Mouse (Mus musculus) adipose tissue, adult 10 weeks (tissue): Measurements from ENCODE around the gene Rnf128. TPM values are rescaled to one million over a fixed set of nuclear protein-coding genes. Genes with fewer than 3 reads are reported as not detected.

Experiments
- polyA plus RNA-seq: library from polyadenylated mRNA; stranded (reverse); fragments of 350-450 nt; fragmentation: Illumina TruSeq; extraction: RNeasy Lipid Tissue Mini Kit (QIAGEN cat#74804); gene quantifications from one replicate; pipeline ENCODE4 v1.2.3, GENCODE M21; 2014; ENCODE audit warnings: low read depth, low replicate concordance

The Rnf128 gene
- polyA plus RNA-seq, result 153 TPM

DNA sequence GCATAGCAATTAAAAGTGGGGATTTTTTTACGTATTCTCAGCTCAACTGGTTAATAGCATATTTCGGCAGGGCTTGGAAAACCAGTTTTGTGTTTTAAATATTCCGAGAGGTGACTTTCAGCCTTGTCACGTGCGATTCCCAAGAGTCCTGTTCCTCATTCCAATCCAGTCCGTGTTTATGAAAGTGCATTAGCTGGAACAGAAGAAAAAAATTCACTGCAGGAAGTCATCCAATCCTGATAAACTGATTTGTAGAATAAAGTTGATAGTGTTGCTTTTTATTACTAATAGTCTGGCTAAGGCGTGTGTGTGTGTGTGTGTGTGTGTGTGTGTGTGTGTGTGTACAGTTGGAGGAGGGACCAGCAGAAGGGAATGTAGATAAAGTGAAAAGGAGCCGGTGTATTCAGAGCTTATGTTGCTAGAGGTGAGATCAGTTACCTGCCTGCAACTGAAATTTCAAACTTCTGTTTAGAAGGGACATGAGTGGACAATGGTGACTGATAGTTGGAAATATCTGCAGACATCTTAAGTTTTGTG, at the start of gene Rnf128:
Gene Rnf128 (plus strand): TSS at position 392 of the 537 bp plus-strand sequence.

GRCm38 (mm10) chrX:139684775-139685695, 121.9 kb downstream of the Rnf128 start, which contains the start of gene Tbc1d8b:
Gene Tbc1d8b (plus strand): TSS chrX:139684996.

DNA sequence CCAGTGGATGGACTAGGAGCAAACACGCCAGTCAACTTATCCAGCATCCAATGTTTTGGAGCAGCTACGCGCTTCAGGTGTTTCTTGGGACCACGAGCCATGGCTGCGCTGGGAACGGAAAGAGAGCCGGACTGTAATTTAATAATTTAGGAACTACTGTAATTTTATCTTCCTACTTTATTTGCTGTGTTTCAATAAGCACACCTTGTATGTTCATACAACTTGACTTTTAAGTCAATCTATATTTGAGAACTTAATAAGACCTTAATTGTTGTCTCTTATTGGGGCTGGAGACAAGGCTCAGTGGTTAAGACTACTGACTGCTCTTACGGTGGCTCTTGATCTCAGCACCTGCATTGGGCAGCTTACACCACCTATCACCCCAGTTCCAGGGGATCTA, 151.3 kb downstream of the Rnf128 start, which contains the start of gene Gm15013:
Gene Gm15013 (minus strand): TSS at position 101 of the 400 bp plus-strand sequence.

Other genes starting within 250 kb of the Rnf128 start
- gene Trap1a, start 229.6 kb upstream of the Rnf128 start, polyA plus RNA-seq, result 0.36 TPM
- gene D330045A20Rik, start 82.9 kb upstream of the Rnf128 start, polyA plus RNA-seq, result 4.3 TPM
- 12.8 TPM for gene Tbc1d8b, start 121.7 kb downstream of the Rnf128 start, polyA plus RNA-seq
- not detected for gene Gm15013, start 151.2 kb downstream of the Rnf128 start, polyA plus RNA-seq
- gene Ripply1, start 219.0 kb downstream of the Rnf128 start, polyA plus RNA-seq, result 0.86 TPM
- gene Cldn2, start 237.5 kb downstream of the Rnf128 start, polyA plus RNA-seq, result 280 TPM